Mouse (Mus musculus) lung, adult 2 months (tissue): ENCODE measurements at regions not wholly inside any gene's neighbourhood (a gene's known extent, or its start where the extent isn't known, plus 50 kb on each side); places are given as distances from the start of the nearest gene placed in this dataset.

Source experiments
- CTCF ChIP-seq: fragments of 200-500 bp; IDR thresholded peaks from 2 replicates; pipeline ENCODE4 v1.5.1; 2011; ENCODE audit warnings: mild to moderate bottlenecking, low read length, control low read depth; ENCODE audit not compliant: insufficient read depth
- POLR2A ChIP-seq: fragments of 200-500 bp; IDR thresholded peaks from 2 replicates; pipeline ENCODE4 v1.6.1; 2011; ENCODE audit warnings: low read depth, mild to moderate bottlenecking, control low read depth, low read length, borderline replicate concordance; ENCODE audit errors: extremely low read depth

DNA sequence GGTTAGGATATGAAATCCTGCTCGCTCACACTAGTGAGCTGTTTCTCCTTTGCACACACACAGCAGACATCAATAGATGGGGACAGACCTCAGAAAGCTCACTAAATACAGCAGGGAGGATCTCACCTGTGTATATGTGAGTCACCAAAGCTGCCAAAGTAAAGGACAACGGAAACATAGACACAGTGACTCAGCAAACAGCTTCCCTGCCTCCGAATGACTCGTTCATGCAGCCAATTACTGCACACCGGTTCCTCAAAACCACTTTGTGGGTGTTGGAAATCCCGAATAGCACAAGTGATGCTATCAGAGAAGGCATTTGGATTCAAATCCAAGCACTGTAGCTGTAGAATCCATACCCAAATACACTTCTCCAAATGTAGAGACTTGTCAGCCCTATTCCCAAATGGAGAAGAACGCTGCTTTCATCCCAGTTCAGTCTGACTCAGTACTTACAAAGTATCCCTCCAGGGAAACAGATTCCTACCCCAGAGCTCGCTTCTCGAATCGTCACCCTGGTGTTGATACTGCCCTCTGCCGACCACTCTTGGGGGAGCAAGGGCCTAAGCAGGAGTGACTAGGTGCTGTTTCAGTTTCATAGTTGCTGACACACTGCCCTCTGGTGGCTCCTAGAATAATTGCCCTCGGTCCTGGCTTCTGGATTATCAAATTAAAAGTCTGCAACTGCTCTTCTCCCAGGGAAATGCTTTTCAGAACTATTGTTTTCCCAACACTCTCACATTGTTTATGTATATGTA lies 61.4 kb upstream of the Sestd1 start:
- TF ChIP-seq CTCF (peak; percentile 99), POLR2A (no peak)
